In genomic region chr15:12493258-12493657, GRCm38 (mm10) we compare ENCODE assay signal across 12 mouse cellular contexts.
DNase-seq lines count a peak whose midpoint lies in the region; ATAC-seq and TF ChIP-seq lines count a peak whose summit lies in the region.
"Had no signal": no experiment of that assay in that cellular context is flagged by ENCODE, and none has a peak within 500 bp of the region (broad histone marks: within the 10 kb centered on the region; RNA-seq: fewer than 3 reads in every experiment).

No protein-coding gene starts in this region.

- peak overlapping the region; percentile 47; the same call in 1 of the 2 replicates for H3K27ac ChIP-seq in intestine, embryonic 14.5 days (ENCODE audit: low read depth)
- H3K27ac ChIP-seq in intestine, postnatal 0 days (ENCODE audit: low read depth, low read length), result no peak overlapping the region
- peak overlapping the region; percentile 80 for H3K27ac ChIP-seq in stomach, postnatal 0 days (replicated peaks)
- H3K27ac ChIP-seq: layer of hippocampus, adult 2 months; liver, embryonic 14.5 days had no signal

- intact Hi-C loops in gastrocnemius, postnatal 36 days (cut with DNase I), result no loop called here

- H3K4me1 ChIP-seq in intestine, embryonic 14.5 days (replicated peaks; ENCODE audit: control insufficient read depth, insufficient read depth, low read length), result peaks cover 23% of the 10 kb centered on the region; the same call in 1 of the 2 replicates
- H3K4me1 ChIP-seq in intestine, postnatal 0 days (replicated peaks; ENCODE audit: control insufficient read depth, insufficient read depth, low read length), result peaks cover 4% of the 10 kb centered on the region; the same call in 1 of the 2 replicates
- 0 out of 2 replicates have a peak, but pooled peaks cover 2% of the 10 kb centered on the region for H3K4me1 ChIP-seq in lung, adult 2 months (ENCODE audit: control insufficient read depth, insufficient read depth, low read length)
- H3K4me1 ChIP-seq in stomach, postnatal 0 days (replicated peaks; ENCODE audit: control insufficient read depth, insufficient read depth), result peaks cover 6% of the 10 kb centered on the region

- no peaks in the 10 kb centered on the region for H3K9me3 ChIP-seq in intestine, embryonic 14.5 days (ENCODE audit: control insufficient read depth, low read length)
- H3K9me3 ChIP-seq in intestine, postnatal 0 days (ENCODE audit: control insufficient read depth), result no peaks in the 10 kb centered on the region
- no peaks in the 10 kb centered on the region for H3K9me3 ChIP-seq in stomach, postnatal 0 days (ENCODE audit: control insufficient read depth, low read length)

- no peak for TF ChIP-seq EP300 in stomach, postnatal 0 days (optimal IDR thresholded peaks at IDR 0.05)

- no peaks in the 10 kb centered on the region for H3K27me3 ChIP-seq in intestine, embryonic 14.5 days (replicated peaks; ENCODE audit: control insufficient read depth, insufficient read depth, low read length)
- no peaks in the 10 kb centered on the region for H3K27me3 ChIP-seq in intestine, postnatal 0 days (replicated peaks; ENCODE audit: control insufficient read depth, insufficient read depth, low read length)
- no peaks in the 10 kb centered on the region for H3K27me3 ChIP-seq in stomach, postnatal 0 days (ENCODE audit: control insufficient read depth, insufficient read depth, low read length)

- DNase-seq in intestine, embryonic 14.5 days (ENCODE audit: low spot score), result no peak
- DNase-seq in kidney, adult 8-10 months, result peak; percentile 30 to 38
- DNase-seq in lung, adult 2 months, result peak; percentile 59
- DNase-seq in stomach, postnatal 0 days (ENCODE audit: low spot score), result peak; percentile 30
- DNase-seq in MN1 (ENCODE audit: low spot score), result no peak
- no peak for DNase-seq in gastrocnemius, postnatal 36 days
- DNase-seq: cerebellum, adult 9-11 months; thymus, postnatal 14 days had no signal

- TF ChIP-seq CTCF in intestine, postnatal 0 days (IDR thresholded peaks at IDR 0.05; ENCODE audit: low read depth), result no peak
- TF ChIP-seq CTCF in lung, adult 2 months (IDR thresholded peaks at IDR 0.05; ENCODE audit: insufficient read depth, low read length), result no peak
- TF ChIP-seq CTCF in stomach, postnatal 0 days (IDR thresholded peaks at IDR 0.05; ENCODE audit: low read depth), result no peak

- WGBS in intestine, embryonic 14.5 days, result 47% methylated on average over 7 of the region's 7 CpGs
- 47% methylated on average over 7 of the region's 7 CpGs for WGBS in intestine, postnatal 0 days
- whole genome bisulfite sequencing in lung, adult 2 months, result 49% methylated on average over 7 of the region's 7 CpGs
- WGBS in stomach, postnatal 0 days, result 30% methylated on average over 7 of the region's 7 CpGs

- peak overlapping the region; percentile 33 for H3K4me2 ChIP-seq in intestine, embryonic 14.5 days (ENCODE audit: low read length)
- H3K4me2 ChIP-seq in intestine, postnatal 0 days (replicated peaks; ENCODE audit: low read depth), result no peak overlapping the region
- H3K4me2 ChIP-seq in stomach, postnatal 0 days (replicated peaks; ENCODE audit: low read depth), result peak overlapping the region; percentile 20; the same call in 1 of the 2 replicates

- H3K9ac ChIP-seq in intestine, embryonic 14.5 days (ENCODE audit: low read length), result no peak overlapping the region
- no peak overlapping the region for H3K9ac ChIP-seq in intestine, postnatal 0 days (ENCODE audit: low read depth, low read length)
- peak overlapping the region; percentile 18; the same call in 1 of the 2 replicates for H3K9ac ChIP-seq in stomach, postnatal 0 days (ENCODE audit: low read length)
- H3K9ac ChIP-seq: liver, embryonic 14.5 days had no signal

- TF ChIP-seq POLR2A in lung, adult 2 months (IDR thresholded peaks at IDR 0.05; ENCODE audit: borderline replicate concordance, extremely low read depth, low read depth, low read length), result no peak

- 0 out of 2 replicates have a peak, but pooled peaks have one; percentile 40 for ATAC-seq in intestine, embryonic 14.5 days (replicated peaks; ENCODE audit: low FRiP score, low TSS enrichment, low read depth)
- ATAC-seq in intestine, postnatal 0 days, result no peak
- no peak for ATAC-seq in stomach, postnatal 0 days (ENCODE audit: low FRiP score, low TSS enrichment)
- ATAC-seq in CD4-positive, CD25-positive, alpha-beta regulatory T cell, adult 4 months, result no peak

- no peaks in the 10 kb centered on the region for H3K36me3 ChIP-seq in intestine, embryonic 14.5 days (ENCODE audit: control insufficient read depth, insufficient read depth, low read length)
- H3K36me3 ChIP-seq in intestine, postnatal 0 days (ENCODE audit: control insufficient read depth, insufficient read depth), result no peaks in the 10 kb centered on the region
- H3K36me3 ChIP-seq in stomach, postnatal 0 days (ENCODE audit: control insufficient read depth, insufficient read depth, low read length), result no peaks in the 10 kb centered on the region

- H3K4me3 ChIP-seq in intestine, embryonic 14.5 days (ENCODE audit: low read depth, low read length), result no peak overlapping the region
- H3K4me3 ChIP-seq in intestine, postnatal 0 days (ENCODE audit: low read depth, low read length), result no peak overlapping the region
- H3K4me3 ChIP-seq in lung, adult 2 months (replicated peaks; ENCODE audit: extremely low read depth, low read depth, low read length), result no peak overlapping the region
- H3K4me3 ChIP-seq in stomach, postnatal 0 days (ENCODE audit: low read depth, low read length), result no peak overlapping the region
- H3K4me3 ChIP-seq: layer of hippocampus, adult 2 months had no signal

Comparison
In these comparisons a context has a peak if more than half of its experiments do, and no peak if none do; other contexts are left out.
1. DNase-seq: peak in kidney, adult 8-10 months (2 of 2), lung, adult 2 months (single experiment) and stomach, postnatal 0 days (single experiment); none in intestine, embryonic 14.5 days (single experiment), MN1 (single experiment) and gastrocnemius, postnatal 36 days (0 of 2).